Mouse (Mus musculus) erythroblast, embryonic 14.5 days (primary cell): ENCODE data around the gene Cdca3. TPM values are rescaled to one million over a fixed set of nuclear protein-coding genes. Genes with fewer than 3 reads are reported as not detected.

Experiments
- H3K27me3 ChIP-seq: 2 replicates; pipeline ENCODE4 v1.6.1; 2012; ENCODE audit warnings: inconsistent platforms; ENCODE audit not compliant: control insufficient read depth
- H3K36me3 ChIP-seq: 2 replicates; pipeline ENCODE4 v1.6.1; 2012; ENCODE audit warnings: mild to moderate bottlenecking, inconsistent platforms; ENCODE audit not compliant: control insufficient read depth
- H3K4me1 ChIP-seq: 2 replicates; pipeline ENCODE4 v1.6.1; 2012; ENCODE audit warnings: inconsistent platforms; ENCODE audit not compliant: control insufficient read depth
- H3K4me3 ChIP-seq: replicated peaks from 2 replicates; pipeline ENCODE3; 2012; ENCODE audit warnings: moderate library complexity, mild to moderate bottlenecking, inconsistent platforms
- H3K9me3 ChIP-seq: 2 replicates; pipeline ENCODE4 v1.6.1; 2012; ENCODE audit warnings: low read length, inconsistent platforms, mixed read lengths; ENCODE audit not compliant: control insufficient read depth
- GATA1 ChIP-seq: IDR thresholded peaks from 2 replicates; pipeline ENCODE4 v1.6.1; 2012; ENCODE audit warnings: low read length, inconsistent platforms, mixed read lengths
- TAL1 ChIP-seq: IDR thresholded peaks from 3 replicates; pipeline ENCODE4 v1.6.1; 2012; ENCODE audit warnings: low read length, inconsistent platforms, mixed read lengths
- polyA plus RNA-seq: library from polyadenylated mRNA; stranded (reverse); fragments of >175 nt; gene quantifications from 2 replicates; pipeline ENCODE4 v1.2.3, GENCODE M21; 2012

Gene Cdca3
- polyA plus RNA-seq, 1 experiment: 26.9 TPM

DNA sequence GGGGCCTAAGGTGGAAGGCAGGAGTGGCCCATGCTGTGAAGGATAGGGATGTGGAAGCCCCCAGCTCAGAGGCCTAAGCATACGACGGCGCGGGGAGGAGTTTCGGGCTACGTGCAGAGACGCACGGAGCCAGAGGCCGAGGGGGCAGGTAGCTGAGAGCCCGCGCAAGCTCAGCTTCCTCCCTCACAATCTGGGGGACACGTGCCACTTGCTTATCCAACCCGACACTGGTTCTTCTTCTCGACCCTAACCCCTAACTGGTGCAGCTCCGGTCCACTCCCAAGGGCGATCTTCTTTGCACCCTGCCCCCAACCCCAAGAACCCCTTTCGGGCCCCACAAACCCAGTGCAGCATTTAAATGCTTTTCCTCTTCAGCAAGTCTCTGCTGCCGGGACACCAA is 15.9 kb upstream of the Cdca3 start:
- peak overlapping the region; percentile 84 for H3K4me3 ChIP-seq
- peaks cover 59% of the 10 kb centered on the region for H3K4me1 ChIP-seq
- no peak for TF ChIP-seq GATA1
- no peak for TF ChIP-seq TAL1
- H3K36me3 ChIP-seq: peaks cover 70% of the 10 kb centered on the region
- no peaks in the 10 kb centered on the region for H3K9me3 ChIP-seq
- H3K27me3 ChIP-seq: no peaks in the 10 kb centered on the region

DNA sequence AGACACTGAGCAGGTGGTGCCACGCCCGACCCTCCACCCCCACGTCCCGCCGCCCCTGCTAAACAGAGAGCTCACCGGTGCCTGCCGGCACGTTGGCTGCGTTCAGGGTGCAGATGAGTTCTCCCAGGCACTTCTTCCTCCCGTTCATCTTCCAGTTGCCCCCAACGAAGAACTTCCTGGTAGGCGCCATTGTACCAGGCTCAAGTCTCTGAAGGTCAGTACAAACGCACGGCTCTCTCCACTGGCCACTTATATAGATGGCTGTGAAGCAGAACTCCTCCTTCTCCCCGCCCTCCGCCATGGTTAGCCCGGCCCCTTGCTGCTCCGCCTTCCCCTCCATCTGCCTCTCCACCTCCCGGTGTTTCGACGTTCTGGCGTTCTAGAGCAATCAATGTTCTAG is 15.4 kb upstream of the Cdca3 start, which contains the start of gene Tpi1:
Tpi1 (minus strand) TSS at position 364 of the 400 bp plus-strand sequence.
- peak within 1 kb of the TSS; percentile 84 for H3K4me3 ChIP-seq
- peaks cover 55% of the 10 kb centered on the region for H3K4me1 ChIP-seq
- no peaks in the 10 kb centered on the region for H3K27me3 ChIP-seq
- H3K36me3 ChIP-seq: peaks cover 74% of the 10 kb centered on the region
- TF ChIP-seq GATA1 (no peak), TAL1 (no peak)
- H3K9me3 ChIP-seq: no peaks in the 10 kb centered on the region

DNA sequence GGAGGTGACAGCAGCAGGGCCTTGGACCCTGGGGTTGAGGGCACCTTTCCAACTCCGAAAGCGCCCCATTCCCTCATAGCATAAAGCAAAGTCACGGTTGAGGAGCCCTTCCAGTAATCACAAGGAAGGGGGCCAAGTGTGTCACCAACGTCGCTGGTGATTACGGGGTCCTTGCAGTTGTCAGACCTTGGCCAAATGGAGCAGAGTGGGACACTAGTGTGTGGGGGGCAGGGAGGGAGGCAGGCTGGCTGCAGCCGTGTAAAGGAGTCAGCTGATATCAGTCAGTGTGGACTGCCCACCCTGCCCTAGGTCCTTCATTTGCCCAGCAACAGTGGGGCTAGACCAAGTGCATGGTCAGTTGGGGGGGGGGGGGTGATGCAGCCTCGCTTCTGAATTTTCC is 14.9 kb upstream of the Cdca3 start:
- H3K36me3 ChIP-seq: peaks cover 80% of the 10 kb centered on the region
- peaks cover 50% of the 10 kb centered on the region for H3K4me1 ChIP-seq

DNA sequence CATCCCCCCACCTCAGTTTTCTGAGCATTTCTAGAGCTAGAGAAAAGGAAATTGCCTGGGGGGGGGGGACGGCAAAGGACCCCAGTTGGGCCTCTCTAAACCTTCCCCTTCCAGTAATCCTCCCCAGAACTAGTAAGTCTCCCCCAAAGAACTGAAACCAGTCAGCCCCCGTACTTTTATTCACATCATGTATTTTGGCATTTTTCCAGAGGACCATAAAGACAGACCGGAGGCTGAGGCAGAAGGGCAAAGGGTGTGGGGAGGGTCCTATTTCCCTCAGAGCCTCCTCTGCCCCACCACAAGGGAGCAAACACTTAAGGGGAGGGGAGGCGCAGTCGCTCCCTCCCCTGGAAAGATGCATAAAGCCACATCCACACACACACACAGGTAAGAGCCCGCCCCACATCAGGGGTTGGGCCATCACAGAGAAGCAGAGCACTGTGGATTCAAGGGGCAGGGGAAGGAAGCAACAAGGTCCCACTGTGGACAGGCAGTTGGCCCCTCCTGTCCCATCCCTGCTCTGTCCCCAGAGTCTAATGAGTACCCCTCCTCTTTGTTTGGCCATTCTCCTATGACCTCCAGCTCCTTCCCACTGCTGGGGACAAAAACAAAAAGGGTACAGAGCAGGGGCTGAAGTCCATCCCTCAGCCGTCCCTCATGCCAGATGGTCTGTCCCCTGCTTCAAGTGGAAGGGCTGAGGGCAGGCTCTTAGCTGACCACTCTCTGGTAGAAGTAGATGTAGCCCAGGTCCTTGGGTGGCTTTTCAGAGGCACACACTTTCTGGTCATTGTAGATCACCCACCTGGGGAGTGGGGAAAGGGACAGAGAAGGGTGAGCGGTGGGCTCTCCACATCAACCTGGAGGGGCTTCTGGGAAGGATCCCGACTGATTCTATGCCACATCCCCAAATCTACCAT is 14.2 kb upstream of the Cdca3 start:
- H3K4me1 ChIP-seq: peaks cover 43% of the 10 kb centered on the region
- H3K36me3 ChIP-seq: peaks cover 81% of the 10 kb centered on the region
- no peak for TF ChIP-seq GATA1
- no peaks in the 10 kb centered on the region for H3K9me3 ChIP-seq
- no peak overlapping the region for H3K4me3 ChIP-seq
- no peaks in the 10 kb centered on the region for H3K27me3 ChIP-seq

More for the DNA sequence above, 14.9 kb upstream of the Cdca3 start:
- TF ChIP-seq GATA1 (no peak), TAL1 (no peak)
- no peaks in the 10 kb centered on the region for H3K27me3 ChIP-seq
- peak overlapping the region; percentile 84 for H3K4me3 ChIP-seq
- no peaks in the 10 kb centered on the region for H3K9me3 ChIP-seq

DNA sequence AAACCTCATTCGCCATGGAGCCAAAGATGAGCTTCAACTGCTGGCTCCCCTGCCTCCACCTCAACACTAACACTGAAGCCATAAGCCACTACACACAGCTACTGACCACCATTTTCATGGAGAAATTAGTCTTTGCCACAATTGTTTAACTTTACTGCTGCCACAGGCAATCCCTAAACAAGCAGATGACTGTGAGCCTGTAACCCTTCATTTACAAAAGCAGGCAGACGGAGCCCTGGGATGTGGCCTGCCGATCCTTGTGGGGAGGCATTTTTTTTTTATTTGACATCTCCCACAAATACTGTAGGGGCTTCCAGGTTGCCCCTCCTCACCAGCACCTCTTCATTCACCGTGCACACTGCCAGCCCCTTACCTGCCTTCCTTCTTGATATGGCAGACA is 12.7 kb upstream of the Cdca3 start:
- no peaks in the 10 kb centered on the region for H3K9me3 ChIP-seq
- no peaks in the 10 kb centered on the region for H3K27me3 ChIP-seq
- peaks cover 35% of the 10 kb centered on the region for H3K4me1 ChIP-seq
- peaks cover 81% of the 10 kb centered on the region for H3K36me3 ChIP-seq
- no peak for TF ChIP-seq TAL1
- H3K4me3 ChIP-seq: no peak overlapping the region

DNA sequence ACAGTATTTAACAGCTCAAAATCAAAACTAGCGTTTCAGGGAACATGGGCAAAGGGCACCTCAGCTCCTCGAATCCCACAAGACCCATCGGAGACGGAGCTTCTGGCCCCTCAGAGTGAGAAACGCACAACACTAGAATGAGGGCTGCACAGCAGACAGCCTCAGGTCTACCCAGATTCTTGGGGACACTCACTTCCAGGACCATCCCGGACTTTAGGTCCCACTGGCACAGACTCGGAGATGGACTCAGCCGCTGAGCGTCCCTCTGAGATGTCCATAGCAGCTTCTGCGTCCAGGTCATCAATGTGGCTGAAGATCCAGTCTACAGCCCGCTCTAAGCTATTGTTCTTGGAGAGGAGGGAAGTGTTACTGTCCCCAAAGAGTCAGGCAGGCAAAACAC is 12.2 kb upstream of the Cdca3 start:
- H3K36me3 ChIP-seq: peaks cover 81% of the 10 kb centered on the region
- peaks cover 29% of the 10 kb centered on the region for H3K4me1 ChIP-seq
- TF ChIP-seq TAL1 (no peak), GATA1 (no peak)
- no peak overlapping the region for H3K4me3 ChIP-seq
- H3K27me3 ChIP-seq: no peaks in the 10 kb centered on the region
- no peaks in the 10 kb centered on the region for H3K9me3 ChIP-seq

DNA sequence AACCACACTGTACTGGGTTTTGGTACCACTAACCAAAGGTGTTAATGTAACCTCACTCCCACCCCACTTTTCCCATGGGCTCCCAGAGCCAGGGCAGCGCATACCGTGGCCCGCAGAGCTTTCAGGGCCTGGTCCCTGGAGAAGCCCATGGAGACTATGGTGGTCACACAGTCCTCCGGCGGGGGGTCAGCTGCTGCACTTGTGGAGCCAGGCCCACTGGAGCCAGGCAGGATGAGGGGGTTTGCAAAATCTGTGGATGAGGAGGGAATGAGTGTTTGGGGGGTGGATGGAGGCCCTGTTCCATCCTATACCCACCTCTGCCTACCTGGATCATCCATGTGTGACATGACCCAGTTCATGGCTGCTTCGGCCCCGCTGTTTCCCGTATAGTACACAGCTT is 11.8 kb upstream of the Cdca3 start:
- H3K4me1 ChIP-seq: peaks cover 25% of the 10 kb centered on the region
- TF ChIP-seq TAL1 (no peak), GATA1 (no peak)
- no peak overlapping the region for H3K4me3 ChIP-seq
- no peaks in the 10 kb centered on the region for H3K9me3 ChIP-seq
- no peaks in the 10 kb centered on the region for H3K27me3 ChIP-seq
- H3K36me3 ChIP-seq: peaks cover 81% of the 10 kb centered on the region

DNA sequence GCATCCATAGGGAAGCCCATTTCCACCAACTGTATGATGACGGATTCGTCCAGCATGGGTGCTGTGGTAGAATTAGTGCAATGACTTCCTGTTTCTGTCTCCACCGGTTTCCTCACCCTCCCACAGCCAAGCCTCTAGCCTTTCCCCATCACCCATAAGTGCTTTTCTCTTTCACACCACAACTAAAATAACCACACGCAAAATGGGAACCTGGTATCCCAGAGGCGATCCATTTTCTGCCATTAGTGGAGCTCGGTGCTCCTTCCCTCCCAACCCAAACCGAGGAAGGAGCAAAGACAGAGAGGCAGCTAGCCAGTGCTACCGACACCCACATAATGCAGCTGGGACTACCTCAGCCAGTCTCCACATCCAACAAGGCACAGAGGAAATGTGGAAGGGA is 11.4 kb upstream of the Cdca3 start:
- Histone ChIP-seq H3K36me3 (peaks cover 82% of the 10 kb centered on the region), H3K9me3 (no peaks in the 10 kb centered on the region), H3K4me3 (no peak overlapping the region), H3K4me1 (peaks cover 21% of the 10 kb centered on the region), H3K27me3 (no peaks in the 10 kb centered on the region)
- no peak for TF ChIP-seq GATA1
- TF ChIP-seq TAL1: no peak

DNA sequence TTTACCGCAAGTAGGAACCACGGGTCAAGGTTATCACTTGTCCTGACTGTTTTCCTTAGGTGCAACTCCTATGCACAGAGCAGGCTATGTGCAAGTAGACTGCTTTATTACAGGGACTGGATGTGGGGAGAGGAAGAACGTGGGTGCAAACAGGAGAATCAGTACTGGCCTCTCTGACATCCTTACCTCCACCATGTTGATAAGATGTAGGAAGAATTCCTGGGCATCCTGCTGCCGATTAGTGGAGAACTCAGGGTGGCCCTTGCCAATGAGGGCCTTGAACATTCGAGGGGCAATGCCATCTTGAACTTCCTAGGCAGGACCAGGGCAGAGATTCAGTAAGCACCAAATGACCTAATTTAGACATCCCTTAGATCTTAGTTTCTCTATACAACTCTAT is 8.5 kb upstream of the Cdca3 start:
- Histone ChIP-seq H3K9me3 (no peaks in the 10 kb centered on the region), H3K4me1 (no peaks in the 10 kb centered on the region), H3K4me3 (no peak overlapping the region), H3K36me3 (peaks cover 100% of the 10 kb centered on the region), H3K27me3 (no peaks in the 10 kb centered on the region)
- TF ChIP-seq GATA1 (no peak), TAL1 (no peak)
